Mouse (Mus musculus): ENCODE measurements around the gene Vav3.

Gene Vav3

GRCm38 (mm10) chr3:109340274-109341070, at the start of gene Vav3:
TSS of gene Vav3 (plus strand) at chr3:109340653.
- in situ Hi-C loops (cut with MseI, MboI), result no loop called here

DNA sequence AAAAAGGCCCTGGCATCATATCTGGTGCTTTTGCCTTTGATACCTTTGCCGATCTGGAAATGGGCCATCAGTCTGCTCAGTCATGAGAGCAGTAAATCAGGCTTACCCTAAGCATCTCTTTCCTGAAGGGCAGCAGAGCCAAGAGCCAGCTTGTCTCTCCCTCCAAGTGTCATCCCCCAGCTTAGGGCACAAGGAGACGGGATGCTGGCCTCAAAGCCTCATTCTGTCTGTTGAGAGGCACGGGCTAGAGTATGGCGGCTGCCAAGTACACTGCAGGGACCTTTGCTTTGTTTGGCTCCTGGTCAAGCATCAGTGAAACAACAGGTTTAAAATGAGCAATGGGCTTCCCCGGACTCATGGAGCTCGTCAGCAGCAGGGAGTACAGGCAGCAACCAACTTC, 41.6 kb upstream of the Vav3 start:
- in situ Hi-C loops (cut with MseI, MboI), result no loop called here

DNA sequence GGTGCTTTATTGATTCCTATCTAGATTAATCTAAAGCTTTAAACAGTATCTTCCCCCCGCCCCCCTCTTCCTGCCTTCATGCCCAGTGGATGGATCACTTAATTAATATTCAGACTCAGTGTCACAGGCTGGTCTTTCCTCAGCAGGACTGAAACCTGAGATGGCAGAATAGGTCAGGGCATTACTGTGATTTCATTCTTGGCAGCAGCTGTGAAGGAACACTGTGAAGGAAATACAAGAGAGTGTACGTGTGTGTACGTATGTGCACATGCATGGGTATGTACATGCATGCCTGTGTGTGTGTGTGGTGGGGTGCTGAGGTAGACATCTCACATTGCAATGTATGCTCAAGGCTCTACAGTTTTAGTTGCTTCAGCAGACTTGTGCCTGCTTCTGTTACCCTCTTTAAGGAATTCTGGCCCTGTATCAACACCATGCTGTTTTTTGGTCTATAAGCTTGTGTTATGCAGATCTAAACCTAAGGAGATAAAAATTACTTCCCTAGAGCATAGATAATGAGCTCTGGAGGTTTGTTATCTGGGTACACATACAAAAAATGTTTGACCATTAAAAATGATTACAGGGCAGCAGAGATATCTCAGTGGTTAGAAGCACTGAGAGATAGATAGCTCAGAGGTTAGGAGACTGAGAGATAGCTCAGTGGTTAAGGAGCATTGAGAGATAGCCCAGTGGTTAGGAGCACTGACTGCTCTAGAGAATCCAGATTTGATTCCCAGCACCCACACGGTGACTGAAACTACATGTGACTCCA, 41.0 kb upstream of the Vav3 start:
- in situ Hi-C loops (cut with MseI, MboI), result no loop called here

GRCm38 (mm10) chr3:109302059-109302458, 38.4 kb upstream of the Vav3 start:
- in situ Hi-C loops (cut with MseI, MboI), result no loop called here

GRCm38 (mm10) chr3:109307406-109307805, 33.0 kb upstream of the Vav3 start:
- in situ Hi-C loops (cut with MseI, MboI), result no loop called here

GRCm38 (mm10) chr3:109308468-109308867, 32.0 kb upstream of the Vav3 start:
- in situ Hi-C loops (cut with MseI, MboI), result no loop called here

GRCm38 (mm10) chr3:109309317-109310265, 30.9 kb upstream of the Vav3 start:
- in situ Hi-C loops (cut with MseI, MboI), result no loop called here

DNA sequence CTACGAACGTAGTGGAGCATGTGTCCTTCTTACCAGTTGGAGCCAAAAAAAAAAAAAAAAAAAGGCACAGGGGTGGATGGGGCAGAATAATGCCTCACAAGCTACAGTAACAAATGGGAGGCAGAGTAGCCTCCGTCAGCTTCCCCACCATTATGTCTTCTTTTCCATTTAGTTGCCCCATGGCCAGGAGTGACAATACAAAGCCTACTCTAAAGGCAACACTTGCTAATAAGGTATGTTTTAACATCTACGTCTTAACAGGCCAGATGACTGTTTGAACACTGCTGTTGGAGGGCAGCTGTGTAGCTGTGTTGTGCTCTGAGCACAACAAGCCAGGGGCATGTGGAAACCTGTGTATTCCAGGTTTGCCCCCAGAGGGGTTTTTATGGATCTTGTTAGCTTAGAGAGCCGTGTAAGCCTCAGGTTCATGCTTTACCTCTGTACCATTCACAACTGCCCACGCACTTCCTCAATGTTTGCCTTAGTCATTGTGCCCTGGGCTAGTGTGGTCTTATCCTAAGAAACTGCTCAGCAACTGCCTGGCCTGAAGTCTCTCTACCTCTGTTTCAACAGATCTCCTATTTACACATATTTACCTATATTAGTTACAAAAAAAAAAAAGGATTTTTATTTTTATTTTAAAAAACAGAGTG, 29.2 kb upstream of the Vav3 start:
- in situ Hi-C loops (cut with MseI, MboI), result no loop called here

DNA sequence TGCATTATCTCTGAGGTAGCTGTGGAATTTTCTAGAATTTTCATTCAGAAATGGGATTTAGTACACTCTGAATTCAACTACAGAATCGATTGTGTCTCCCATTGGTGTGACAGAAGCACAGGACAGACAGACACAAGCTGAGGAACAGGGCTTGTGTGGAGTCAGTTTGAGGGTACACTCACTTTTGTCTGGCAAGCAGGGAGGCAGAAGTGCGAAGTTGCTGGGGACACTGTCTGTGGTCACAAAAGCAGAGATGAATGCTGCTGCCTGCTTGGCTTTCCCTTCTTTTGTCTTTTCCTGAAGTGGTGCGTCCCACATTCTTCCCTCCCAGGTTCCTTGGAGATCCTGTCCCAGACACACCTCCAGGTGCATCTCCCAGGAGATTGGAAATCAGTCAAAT, 28.6 kb upstream of the Vav3 start:
- in situ Hi-C loops (cut with MseI, MboI), result no loop called here

GRCm38 (mm10) chr3:109313501-109313900, 27.0 kb upstream of the Vav3 start:
- in situ Hi-C loops (cut with MseI, MboI), result no loop called here

DNA sequence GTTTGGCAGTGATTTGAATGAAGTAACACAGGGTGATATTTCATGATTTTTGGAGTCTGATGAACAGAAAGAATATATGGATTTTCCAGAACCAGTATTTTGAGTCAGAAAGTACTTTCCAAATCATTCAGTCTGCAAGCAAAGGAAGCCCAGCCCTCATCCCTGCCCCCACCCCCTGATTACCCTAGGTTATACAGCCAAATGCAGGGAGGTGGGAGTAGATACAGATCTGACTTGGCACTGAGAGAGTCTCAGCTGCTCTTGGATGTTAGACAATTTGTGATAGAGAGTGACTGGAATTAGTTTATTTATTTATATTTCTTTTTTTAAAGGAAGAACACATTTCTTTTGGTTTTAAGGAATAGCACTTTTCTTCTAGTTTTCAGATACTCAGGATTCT, 18.2 kb upstream of the Vav3 start:
- in situ Hi-C loops (cut with MseI, MboI), result no loop called here

- in situ Hi-C loops (cut with MseI, MboI), result no loop called here
Observed at GRCm38 (mm10) chr3:109323447-109324300, 16.8 kb upstream of the Vav3 start.

GRCm38 (mm10) chr3:109327128-109327527, 13.3 kb upstream of the Vav3 start:
- in situ Hi-C loops (cut with MseI, MboI), result no loop called here

DNA sequence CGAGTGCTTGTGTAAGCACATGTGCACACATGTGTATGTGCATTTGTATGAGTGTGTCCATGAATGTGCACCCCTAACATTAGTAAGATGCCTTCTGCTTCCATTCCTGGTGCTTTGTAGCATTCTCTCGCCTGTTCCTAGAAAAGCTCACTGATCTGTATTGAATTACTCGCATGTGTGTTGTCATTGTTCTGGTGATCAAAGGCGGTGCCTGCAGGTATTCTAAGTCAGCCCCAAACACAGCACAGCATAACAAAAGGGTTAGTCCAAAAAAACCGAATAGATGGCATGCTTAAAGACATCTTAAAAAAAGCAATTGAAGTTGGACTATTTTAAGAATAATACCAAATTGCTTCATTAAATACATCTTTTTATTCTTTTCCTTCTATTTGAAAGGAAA, 7.7 kb upstream of the Vav3 start:
- in situ Hi-C loops (cut with MseI, MboI), result no loop called here

DNA sequence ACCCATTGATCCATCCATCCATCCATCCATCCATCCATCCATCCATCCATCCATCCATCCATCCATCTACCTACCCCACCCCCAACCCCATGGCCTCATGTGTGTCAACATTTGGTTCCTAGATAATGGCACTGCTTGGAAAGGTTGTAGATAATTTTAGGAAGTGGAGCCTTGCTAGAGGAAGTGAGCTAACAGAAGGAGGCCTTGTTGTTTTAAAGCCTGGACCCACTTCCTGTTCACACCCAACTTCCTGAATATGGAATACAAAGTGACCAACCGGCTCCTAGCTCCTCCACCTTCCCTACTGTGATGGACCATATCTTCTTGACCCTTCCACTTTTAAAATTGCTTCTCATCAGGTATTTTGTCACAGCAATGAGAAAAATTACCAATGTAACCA, 5.0 kb upstream of the Vav3 start:
- in situ Hi-C loops (cut with MseI, MboI), result no loop called here

GRCm38 (mm10) chr3:109339290-109339689, 1.2 kb upstream of the Vav3 start:
- in situ Hi-C loops (cut with MseI, MboI), result no loop called here

DNA sequence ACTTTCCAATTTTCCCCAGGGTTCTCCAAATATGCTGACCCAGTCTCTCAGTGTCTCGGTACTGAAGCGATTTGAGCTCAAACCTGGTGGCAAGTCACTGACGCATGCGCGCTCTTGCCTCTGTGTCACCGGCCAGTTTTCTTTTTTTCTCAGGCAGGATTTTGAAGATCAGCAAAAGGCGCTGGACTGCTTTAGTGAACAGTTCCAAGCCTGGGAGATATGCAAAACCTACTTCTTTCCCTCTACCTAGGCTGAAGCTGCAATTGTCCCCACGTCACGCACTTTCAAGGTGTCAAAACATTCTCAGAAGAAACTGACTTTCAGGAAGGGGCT, 546 bp upstream of the Vav3 start:
- in situ Hi-C loops (cut with MseI, MboI), result no loop called here

- in situ Hi-C loops (cut with MseI, MboI), result no loop called here
Observed at GRCm38 (mm10) chr3:109341071-109341480, 623 bp downstream of the Vav3 start.

DNA sequence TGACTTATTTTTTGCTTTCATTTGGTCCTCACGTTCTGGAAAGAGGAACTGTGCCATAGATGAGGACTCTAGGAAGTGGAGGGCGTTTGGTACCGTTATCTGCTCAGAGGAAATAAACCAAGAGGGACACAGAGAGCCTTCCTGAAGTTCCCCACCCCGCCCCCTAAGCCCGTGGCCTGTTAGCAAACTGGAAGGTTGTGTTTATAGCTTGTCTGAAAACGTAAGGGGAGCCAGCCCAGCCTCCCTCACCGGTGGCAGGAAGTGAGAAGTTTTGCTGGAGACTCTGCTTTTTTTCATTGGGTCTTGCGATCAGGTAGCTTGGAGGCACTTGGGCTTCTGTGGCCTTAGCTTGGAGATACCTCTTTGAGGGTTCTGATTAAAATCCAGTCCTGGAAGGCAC, 1.2 kb downstream of the Vav3 start:
- in situ Hi-C loops (cut with MseI, MboI), result no loop called here

- in situ Hi-C loops (cut with MseI, MboI), result no loop called here
Observed at GRCm38 (mm10) chr3:109351956-109352684, 11.7 kb downstream of the Vav3 start.
